Mouse (Mus musculus): ENCODE data around the gene Creb3l4.

DNA sequence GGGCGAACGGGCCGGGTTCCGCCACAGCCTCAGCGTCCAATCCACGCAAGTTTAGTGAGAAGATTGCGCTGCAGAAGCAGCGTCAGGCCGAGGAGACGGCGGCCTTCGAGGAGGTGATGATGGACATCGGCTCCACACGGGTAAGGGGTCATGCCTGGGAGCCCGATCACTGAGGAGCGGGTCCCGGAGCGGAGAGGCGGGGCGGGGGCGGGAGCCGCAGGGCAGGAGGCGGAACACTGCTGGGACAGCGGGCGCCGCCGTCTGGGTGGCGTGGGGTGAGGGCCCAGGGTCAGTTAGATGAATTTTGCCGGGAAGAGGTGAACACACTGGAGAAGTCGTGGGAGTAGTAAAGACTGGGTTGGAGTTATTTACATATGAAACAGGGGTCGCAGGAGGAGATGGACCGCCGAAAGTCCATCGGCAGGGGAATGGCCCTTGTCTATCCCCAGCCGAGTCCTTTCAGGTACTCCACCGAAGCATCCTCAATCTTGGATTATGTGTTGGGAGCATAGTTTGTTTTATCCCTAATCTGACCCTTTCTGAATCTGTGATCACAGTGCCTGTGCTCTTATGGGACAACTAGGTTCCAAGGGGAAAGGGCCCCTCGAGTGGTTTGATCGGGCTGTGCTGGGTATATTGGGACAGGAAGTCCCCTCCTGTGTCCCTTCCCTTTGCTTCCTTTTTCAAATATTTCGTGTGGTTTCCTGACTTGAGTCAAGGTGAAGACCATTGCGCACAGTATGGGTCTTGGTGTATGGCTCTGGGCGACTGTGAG lies 11.3 kb upstream of the Creb3l4 start:
- no peak for TF ChIP-seq EP300 (IDR thresholded peaks at IDR 0.05; ENCODE audit: low read depth)
- TF ChIP-seq CTCF (IDR thresholded peaks at IDR 0.05; ENCODE audit: low read depth): no peak

Data from liver, postnatal 0 days (tissue).